Mouse (Mus musculus) layer of hippocampus, adult 9-10 months (tissue): ENCODE measurements around the gene Uhrf1.
A peak's percentile ranks its signal among the peaks of the same experiment; 100 is the strongest.

ENCODE experiments used
- DNase-seq: peaks from one replicate; pipeline ENCODE4 v3.0.0; 2022; ENCODE audit warnings: low spot score

Gene Uhrf1

DNA sequence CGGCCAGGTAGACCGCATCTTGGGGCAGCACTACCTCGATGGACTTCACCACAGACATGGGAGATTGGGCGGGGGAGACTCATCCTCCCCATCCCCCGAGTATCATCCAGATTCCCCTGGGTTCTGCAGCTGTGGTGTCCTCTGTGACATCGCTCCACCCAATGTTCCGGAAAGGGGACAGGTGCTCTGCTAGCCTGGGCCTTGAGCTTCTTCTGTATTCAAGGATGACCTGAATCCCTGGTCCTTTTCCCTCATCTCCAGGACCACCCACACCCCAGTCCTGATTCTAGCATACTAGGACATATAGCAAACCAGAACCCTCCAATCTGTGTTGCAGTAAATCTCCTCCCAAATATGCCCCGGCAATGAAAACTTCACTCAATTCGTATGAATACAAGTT lies 2.9 kb upstream of the Uhrf1 start, which contains the start of gene Arrdc5:
Gene Arrdc5, minus strand, starts transcription at position 101 of the 400 bp plus-strand sequence.
- DNase-seq, result no peak

DNA sequence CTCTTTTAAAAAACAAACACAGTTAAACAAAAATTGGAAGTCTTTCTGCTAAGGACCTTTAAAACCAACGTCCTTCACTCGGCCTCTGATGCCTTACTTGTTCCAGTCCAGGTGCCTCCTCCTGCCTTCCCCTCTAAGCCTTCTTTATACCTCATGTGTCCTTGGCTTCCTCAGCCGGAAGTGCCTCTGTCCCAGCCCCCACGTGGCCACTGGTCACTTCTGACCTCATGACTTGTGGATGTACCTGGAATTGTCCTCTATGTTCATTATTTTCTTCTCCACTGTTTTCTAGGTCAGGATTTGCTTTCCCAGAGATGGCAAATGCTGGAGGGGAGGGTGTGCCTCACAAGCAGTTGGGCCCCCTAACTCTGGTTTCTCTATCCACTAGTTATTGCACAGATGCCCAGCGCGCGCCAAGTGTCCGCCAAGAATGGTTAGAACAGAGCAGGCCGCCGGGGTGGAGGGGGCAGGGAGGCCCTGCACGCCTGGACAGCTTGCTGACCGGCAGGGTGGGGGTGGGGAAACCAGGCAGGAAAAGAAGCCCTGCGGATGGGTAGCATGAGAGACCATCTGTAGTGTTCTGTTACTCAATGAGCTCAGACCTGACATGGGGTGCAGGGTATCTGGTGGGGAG lies 641 bp upstream of the Uhrf1 start:
- no peak for DNase-seq

DNA sequence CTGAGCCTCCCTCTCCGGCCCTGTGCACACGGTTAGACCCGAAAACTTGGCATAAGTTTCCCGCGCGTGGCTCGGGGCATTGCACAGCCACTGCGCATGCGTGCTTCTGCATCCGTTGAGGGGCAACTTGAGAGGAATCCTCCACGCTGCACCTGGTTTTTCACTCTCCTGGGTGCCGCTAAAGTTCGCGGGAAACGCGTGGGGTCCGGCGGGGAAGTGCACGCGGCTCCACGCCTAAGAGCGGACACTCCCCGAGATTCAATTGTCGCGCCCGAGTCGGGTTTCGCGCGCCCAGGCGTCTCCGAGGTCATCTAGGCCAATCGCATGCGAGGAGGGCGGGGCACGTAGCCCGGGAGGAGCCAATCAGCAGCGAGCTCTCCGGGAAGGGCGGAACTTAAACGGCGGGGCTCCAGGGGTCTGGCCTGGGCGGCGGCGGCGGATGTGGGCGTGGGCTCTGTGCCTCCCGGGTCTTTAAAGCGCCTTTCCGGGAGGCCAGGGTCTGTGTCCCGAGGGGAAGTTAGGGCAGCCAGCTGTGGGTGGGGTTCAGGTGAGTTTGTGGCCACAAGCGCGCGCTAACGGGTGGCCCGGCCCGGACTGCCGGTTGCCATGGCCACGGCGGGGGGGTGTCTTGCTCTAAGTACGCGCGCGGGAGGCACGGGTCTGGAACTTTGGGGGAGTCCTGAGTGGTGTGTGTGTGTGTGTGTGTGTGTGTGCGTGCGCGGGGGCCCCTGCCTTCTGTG lies 896 bp downstream of the Uhrf1 start:
- DNase-seq, result peak; percentile 70

DNA sequence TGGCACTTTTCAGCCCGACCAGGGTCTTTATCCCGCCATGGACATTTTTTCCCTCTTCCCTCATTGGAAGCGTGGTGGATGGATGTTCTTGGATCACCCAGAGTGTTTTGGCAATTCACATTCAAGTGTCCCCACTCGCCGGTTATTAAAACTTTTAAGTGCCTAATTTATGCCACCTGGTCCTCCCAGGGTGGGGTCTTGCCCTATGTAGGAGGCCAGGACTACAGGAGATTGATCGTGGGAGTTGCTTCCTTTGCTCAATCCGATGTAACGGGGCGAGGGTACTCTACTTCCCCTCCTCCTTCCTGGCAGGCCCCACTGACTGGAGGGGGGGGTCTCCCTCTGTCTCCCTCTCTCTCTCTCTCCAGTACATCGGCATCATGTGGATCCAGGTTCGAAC lies 1.6 kb downstream of the Uhrf1 start:
- no peak for DNase-seq

DNA sequence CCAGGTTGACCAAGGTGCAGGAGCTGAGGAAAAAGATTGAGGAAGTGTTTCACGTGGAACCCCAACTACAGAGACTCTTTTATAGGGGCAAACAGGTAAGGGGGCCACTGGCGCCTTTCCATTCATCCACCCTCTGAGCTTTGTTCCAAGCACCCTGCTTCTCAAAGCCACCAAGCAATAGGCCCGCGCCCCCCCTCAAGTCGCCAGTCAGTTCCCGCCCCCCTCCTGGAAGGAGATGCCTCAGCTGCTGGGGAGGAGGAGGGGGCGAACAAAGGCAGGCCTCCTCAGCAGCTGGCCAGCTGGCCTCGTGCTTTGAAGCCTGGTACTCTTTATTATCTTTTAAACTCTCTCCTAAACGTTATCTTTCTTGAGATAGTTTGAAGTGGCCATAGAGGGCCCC lies 2.0 kb downstream of the Uhrf1 start:
- DNase-seq, result no peak

DNA sequence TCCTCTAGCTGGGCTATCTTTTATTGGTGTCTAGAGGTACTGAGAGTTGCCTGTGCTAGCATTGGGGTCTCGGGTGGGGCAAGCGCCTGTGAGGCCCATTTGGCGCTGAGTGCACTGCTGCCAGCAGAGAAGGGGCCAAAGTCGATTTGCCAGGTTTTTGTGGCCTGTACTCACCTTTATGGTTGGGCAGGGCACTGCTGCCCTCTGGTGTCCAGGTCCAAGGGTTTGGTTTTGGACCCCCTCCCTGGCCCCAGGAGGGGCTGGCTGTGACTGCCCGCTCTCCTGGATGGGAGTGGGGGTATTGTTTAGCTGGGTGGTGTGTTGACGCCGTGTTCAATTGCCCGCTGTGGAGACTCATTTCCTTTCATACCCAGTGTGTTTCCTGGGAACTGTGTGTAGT lies 2.7 kb downstream of the Uhrf1 start:
- no peak for DNase-seq

DNA sequence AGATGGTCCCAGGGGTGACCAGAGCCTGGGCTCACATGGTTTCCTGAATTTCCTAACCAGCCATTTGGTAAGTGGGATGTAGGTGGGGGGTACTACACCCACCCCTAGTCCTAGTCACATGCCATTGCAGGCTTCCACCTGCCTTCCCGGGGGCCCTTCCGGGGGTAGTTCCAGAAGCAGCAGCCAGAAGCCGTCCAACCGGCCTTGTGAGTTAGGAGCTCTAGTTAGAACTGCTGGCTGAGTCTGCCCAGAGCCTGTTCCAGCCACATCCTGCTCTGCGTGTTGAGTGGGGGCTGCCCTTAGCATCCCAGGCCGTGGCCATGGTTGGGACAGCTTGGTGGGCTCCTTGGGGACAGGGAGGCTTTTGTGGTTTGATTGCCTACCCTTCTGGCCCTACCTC lies 5.0 kb downstream of the Uhrf1 start:
- no peak for DNase-seq

DNA sequence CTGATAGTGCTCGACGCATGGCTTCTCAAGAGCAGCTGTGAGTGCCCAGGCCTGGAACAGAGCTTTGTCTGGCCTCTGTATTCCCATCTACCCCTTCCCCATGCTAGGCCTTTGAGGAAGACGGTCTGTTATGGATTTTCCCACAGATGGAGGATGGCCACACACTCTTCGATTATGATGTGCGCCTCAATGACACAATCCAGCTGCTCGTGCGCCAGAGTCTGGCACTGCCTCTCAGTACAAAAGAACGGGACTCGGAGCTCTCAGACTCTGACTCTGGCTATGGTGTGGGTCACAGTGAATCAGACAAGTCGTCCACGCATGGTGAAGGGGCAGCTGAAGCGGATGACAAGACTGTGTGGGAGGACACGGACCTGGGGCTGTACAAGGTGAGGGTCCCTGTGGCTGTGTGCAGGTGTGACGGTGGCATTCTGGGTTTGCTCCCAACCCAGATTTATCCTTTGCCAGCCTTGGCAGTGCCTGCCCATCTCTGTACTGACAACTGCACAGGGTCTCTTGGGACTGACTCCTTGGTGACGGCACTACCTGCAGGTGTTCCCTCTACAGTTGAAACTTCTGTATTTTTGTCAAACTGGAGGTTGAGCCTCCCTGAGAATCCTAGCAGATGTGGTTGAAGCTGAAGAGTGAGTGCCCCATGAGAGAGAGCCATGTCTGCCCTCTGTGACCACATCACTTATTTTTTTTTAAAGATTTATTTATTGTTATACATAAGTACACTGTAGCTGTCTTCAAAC lies 6.2 kb downstream of the Uhrf1 start:
- DNase-seq, result no peak

DNA sequence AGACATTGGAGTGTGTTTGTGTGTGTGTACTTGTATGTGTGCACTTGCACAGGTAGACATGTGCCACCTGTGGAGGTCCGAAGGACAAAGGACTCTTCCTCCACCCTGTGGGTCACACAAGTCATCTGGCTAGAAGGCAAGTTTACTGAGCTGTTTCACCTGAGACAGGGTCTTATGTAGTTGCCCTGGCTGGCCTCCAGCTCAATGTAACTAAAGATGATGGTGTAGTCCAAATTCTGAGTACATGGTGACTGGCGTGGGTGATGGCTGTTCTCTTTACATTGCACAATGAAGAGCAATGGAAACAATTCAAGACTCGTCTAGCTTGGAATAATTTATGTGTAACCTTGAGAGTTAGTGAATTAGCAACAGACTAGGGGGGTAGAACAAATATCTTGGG lies 21.3 kb downstream of the Uhrf1 start:
- no peak for DNase-seq

DNA sequence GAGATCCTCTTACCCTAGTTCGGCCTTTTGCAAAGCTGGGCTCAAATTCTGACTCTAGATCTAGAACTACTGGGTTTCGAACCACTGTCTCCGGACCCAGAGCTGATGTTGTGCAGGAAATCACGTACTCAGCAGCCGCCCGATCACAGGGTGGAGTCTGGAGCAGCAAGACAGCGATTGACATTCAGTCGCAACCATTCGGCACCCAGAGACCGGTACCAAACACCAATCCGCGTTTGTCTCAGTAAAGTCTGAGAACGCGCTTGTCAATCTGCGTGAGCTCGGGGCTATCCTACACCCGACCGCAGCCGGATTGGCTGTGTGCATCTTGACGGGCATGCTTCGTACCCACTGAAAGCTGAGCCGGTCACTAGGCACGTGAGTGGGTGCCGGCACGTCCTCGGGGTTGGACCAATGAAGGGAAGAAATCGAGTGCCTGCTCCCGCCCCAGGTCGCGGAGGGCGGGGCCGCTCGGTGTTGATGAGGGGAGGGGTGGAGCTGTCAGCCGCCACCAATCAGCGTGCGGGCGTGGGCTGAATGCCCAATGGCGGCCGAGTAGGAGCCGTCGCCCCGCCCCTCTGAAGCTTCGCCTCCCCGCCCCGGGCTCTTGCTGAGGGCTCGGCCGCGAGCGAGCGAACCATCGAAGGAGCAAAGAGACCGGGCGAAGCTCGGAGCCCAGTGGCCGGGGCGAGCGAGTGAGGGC lies 22.5 kb downstream of the Uhrf1 start, which contains the start of gene Kdm4b:
Gene Kdm4b, plus strand, starts transcription at position 613 of the 703 bp plus-strand sequence.
- peak; percentile 96 for DNase-seq

DNA sequence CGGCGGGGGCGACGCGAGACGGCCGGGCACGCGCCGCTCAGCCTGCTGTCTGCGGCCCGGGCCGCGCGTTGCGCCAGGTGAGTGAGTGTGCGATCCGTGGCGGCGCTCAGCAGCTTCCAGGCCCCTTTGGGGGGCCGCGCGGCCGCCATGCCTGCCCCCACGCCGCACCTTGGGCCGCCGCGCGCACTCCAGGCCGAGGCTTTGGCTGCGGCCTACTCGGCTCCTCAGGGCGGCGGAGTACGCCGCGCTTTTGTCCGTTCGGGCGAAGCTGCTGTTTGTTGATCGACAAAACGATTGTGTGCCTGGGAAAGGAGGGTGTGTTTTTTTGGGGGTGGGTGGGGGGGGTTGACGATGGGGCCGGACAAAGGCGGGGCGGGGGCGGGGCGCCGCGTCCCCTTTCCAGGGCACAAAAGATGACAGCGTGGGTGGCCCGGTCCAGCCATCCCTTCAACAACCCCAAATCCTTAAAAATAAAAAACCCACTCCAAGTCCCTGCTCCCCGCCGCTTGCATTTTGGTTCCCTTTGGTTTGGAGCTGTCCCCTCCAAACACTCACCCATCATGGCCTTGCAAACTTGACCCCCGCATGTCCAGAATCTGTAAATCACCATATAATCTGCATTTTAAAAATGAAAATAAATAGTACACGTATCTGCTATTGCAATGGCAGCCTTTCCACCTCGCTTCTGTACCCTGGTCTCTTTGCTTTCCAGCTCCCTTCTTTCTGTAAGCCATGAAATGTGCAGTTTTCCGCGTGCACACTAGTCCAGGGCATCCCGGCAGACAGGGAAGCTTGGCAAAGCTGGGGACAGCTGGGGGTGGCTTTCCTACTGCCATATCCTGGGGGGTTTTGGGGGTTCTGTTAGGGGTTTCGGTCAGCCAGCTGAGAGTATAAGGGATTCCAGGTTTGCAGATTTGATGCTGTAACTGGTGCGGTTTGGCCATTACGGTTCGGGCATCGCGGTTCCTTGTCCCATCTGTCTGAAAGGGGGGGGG lies 23.3 kb downstream of the Uhrf1 start:
- DNase-seq, result no peak

DNA sequence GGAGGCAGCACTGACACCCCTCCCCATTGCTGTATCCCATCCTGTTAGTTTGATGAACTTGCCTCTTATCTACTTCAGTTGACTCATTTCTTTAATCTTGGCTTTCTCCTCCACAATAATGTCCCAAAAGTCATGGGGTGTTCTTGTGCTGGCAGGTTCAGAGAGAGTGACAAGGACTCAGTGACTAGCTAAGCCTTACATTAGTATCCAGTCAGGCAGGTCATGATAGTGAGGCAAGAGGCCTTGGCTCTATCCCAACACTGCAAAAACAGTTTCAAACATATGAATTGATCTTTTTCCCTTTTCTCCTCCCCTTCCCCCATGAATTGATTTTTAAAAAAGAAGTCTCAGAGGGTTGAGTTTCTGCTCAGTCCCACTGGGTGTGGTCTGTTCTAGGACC lies 26.1 kb downstream of the Uhrf1 start:
- DNase-seq, result no peak

DNA sequence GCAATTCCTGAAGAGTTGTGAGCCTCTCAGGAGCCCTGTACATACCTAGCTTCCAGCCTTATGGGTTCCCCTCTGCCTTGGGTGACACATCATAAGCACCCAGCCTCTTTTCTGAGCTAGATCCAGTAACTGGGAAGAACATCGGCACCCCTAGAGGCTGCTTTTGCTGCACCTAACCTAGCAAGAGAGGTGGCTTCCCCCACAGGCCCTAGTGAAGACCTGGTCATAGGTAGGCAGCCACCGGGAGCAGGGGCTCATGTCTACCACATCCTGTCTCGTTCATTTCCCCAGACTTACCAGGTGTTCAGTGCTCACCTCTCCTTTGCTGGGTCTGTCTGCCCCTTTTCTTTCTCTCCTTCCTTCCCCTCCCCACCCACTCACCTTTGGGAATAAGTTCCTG lies 27.2 kb downstream of the Uhrf1 start:
- no peak for DNase-seq

DNA sequence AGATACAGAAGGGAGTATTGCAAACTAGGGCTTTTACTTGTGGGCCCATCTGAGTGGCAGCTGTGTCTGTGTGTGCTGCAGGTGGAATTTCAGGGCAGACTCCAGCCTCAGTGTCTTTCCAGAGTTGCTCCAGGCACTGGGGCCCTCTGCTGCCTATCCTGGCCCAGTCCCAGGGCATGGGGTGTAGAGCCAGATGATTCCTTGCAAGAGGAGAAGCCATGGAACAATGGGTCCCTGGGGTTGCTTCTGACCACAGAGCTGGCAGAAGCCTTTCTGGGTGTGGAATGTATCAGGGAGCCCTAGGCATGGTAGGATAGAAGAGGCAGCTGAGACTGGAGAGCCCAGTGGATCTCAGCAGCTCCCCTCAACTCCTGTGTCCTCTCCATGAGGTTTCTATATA lies 28.1 kb downstream of the Uhrf1 start:
- DNase-seq, result no peak

DNA sequence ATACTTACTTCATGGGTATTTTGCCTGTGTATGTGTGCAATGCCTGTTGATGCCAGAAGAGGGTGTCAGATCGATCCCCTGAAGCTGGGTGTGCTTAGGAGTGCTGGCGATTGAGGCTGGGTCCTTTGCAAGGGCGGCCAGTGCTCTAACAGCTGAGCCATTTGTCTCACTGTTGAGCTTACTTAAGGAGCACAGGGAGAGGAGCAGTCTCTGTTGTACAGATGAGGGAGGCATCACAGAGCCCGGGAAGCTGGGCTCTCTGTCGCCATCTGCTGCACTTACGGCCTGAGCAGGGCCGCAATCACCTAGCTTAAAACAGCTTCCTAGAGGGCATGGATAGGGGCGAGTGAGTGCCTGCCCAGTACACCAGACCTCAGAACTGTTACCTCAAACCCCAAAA lies 29.9 kb downstream of the Uhrf1 start:
- DNase-seq, result no peak

DNA sequence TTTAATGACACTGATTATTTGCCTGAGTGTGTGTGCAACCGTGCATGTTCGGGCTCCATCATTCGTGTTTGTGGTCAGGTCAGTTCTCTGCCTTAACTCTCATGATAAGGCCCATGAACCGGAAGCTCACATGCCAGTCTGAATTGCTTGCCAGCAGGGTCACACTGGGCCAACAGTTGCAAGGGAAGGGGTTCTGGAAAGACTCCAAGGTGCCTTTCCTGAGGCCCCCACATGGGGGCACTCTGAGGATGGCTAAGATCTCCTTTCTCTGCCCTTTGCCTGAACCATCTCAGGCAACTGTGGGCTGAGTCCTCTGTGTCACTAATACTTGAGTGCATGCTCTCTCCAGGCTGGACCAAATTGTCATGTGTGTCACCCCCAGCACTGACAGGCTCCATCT lies 34.1 kb downstream of the Uhrf1 start:
- DNase-seq, result peak; percentile 51

DNA sequence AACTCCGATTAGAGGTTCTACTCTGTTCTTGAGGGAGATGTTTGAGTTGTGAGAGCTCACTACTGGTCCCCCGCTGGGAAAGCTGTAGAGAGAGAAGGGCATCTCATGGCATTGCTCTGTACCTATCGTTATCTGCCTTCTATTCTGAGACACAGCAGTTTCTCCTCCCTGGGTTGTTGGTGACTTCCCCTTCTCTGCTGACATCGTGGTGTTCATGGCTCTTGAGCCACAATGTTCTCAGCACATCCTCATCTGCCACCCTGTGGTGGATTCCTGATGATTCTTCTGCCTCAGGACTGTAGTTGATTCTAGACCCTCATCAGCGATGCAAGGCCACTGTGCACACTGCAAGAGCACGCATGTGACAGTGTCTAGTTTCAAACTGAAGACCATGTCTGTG lies 34.7 kb downstream of the Uhrf1 start:
- no peak for DNase-seq

DNA sequence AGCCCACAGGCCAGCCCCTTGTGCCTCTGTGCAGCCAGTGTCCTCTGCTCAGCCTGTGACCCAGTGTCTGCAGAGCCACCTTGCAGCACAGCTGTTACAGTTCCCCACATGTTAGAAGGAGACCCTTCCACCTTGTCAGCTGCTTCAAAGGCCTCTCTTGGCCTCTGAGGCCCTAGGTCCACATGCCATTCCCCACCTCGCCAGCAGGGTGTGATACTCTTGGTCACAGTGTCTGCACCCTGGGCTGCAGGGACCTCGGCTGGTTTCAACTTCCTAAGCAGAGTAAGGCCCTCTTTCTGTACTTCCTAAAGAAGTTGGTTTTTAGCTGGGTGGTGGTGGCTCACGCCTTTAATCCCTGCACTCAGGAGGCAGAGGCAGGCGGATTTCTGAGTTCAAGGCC lies 35.8 kb downstream of the Uhrf1 start:
- DNase-seq, result no peak

DNA sequence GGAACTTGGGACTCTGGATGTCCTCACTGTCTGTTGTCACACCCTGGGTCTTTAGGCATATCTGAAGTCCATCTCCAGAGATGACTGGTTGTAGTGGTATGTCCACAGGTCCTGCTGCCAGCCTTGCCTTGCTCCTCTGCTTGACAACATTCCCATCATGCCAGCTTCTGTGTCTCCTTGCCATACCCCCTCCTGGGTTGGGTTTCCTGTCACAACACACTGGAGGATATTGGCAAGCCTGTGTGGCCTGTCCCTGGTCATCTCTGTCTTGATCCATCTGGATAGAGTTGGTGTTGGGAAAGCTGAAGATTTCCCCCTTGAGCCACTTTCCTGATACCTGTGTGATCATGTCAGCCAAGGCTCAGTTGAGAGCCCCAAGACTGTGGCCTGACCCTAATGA lies 37.6 kb downstream of the Uhrf1 start:
- no peak for DNase-seq

DNA sequence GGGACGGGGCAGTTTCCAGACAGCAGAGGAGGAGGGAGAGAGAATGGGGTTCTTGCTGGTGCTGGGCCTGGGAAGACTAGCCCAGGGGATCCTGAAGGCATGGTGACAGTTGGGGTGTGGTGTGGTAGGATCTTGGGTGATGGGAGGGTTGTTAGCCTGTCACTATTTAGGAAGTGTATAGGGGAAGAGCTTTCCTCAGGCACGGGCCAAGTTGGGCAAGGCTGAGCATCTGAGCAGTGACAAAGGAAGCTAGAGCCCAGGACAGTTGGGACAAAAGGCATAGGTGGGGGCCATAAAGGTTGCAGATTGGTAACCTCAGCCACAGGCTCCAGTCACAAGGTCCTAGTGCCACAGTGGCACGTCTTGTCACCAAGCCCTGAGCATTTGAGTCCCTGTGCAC lies 40.3 kb downstream of the Uhrf1 start:
- no peak for DNase-seq

DNA sequence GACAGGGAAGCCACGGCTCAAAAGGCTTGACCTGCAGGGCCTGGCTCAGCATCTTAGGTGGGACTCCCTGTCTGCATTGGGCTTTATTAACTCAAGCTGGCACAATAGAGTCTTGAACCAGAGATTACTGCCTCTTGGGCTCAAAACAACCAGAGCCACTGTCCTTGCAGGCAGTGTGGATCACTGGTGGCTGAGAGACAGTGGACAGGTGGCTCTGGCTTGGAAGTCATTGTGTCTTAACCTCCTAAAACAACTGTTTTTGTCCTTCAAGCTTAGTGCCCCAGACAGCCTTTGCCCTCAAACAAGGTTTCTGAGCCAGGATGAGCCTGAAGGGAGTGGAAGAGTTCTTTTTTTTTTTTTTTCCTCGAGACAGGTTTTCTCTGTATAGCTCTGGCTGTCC lies 42.2 kb downstream of the Uhrf1 start:
- DNase-seq, result no peak
